Mouse (Mus musculus) right cerebral cortex, postnatal 25 days (tissue): ENCODE data around the gene Arl6ip5.

Experiments used
- DNase-seq: peaks from one replicate; pipeline ENCODE4 v3.0.0; 2022

The Arl6ip5 gene

DNA sequence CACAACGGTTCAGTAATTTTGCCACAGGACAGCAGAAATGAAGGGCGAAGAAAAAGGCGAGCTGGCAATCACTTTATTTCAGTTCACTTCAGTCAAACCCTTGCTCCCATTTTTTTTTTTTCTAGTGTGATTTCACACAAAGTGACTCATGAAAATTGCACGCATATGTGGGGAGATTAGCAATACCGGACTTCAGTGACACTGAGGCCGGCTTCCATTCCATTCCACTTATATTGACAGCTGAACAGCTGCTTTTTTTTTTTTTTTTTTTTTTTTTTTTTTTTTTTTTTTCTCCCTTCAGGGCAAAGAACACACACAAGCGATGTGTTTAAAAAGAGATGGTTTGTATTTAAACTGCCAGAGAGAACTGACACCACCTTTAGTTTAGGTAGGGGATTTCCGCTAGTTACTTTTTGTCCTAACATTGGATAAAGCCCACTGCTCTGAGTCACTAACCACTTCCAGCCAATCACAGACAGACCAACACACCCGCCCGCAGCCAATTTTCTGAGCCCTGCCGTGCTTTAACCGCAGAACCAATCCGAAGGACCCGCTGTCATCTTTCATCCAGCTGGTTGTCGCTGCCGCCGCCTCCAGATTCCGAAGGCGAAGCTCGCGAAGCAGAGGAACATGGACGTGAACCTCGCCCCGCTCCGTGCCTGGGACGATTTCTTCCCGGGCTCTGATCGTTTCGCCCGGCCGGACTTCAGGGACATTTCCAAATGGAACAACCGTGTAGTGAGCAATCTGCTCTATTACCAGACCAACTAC, at the start of gene Arl6ip5:
Gene Arl6ip5 (plus strand): TSS at position 499 of the 771 bp plus-strand sequence.
- DNase-seq, result peak; percentile 88

DNA sequence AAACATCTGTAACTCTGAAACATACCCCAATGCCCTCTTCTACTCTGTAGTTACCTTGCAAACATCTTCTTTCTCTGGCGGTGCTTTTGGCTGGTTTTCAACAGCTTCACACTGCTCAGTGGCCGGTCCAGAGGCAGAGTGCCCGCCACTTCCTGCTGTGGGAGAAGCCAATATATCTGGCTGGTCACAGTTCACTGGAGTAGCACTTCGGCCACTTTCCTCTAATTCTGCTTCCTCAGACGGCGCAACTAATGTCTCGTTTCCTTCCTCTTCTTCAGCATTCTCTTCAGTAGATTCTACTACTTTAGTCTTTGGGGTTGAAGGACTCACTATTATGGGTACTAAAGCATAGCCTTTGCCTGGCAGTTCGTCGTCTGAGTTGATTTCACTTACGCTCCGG, 34.8 kb upstream of the Arl6ip5 start:
- DNase-seq, result no peak

DNA sequence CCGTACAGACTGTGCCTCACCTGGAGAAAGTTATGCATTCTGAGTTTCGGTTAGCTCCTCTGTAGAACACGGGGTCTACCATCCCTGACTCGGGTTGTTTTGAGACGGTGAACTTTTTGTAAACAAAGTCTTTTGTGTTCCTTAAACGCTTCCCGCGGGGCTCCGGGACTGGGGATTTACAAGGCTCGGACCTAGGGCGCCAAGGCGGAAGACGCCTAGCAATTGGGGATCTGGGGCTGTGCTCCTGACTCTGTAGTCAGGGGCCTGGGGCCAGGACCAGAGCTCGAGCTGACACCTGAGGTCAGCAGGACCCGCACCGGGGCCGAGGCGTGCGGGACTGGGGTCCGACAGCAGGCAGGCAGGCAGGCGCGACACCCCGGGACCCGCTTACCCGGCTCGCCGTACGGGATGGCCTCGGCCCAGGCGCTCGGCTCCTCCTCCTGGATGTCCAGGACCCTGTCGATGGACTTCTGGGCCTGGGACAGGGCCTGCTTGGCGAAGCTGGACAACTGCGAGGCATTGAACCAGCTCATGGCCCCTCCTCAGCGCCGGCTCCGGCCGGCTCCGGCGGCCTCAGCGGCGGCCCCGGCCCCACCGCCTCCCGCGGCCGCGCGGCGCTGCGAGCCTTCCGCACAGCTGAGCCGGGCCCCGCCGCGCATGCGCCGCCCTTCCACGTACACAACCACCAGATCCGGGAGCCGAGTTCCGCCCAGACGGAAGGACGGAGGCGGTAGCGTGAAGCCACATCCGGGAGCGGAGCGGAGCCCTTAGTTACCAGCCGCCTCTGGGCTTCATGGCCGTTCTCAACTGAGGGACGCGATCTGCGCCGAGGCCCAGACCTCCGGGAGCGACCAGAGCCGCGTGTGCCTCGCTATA, 31.8 kb upstream of the Arl6ip5 start, which contains the start of gene Tmf1:
Gene Tmf1 (minus strand): TSS at position 632 of the 876 bp plus-strand sequence.
- DNase-seq, result peak; percentile 96

DNA sequence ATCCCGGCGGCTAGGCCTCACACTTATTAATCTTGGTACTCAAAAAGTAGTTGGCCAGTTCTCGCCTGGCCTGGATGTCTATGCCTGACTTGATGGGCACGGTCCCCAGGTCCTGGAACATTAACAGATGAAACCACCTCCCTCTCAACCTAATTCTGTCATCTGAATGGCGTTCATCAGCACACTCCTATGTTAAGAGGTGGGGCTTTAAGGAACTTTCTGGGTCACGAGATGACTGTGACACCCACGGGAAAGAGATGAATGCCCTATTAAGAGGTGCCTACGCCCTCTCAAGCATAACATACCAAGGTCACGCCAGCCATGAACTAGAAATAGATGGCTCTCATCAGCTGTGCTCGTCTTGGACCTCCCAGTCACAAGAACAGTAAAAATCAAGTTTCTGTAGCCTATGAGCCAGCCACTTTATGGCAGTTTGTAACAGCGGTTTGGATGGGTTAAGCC, 31.1 kb upstream of the Arl6ip5 start:
- DNase-seq, result no peak

DNA sequence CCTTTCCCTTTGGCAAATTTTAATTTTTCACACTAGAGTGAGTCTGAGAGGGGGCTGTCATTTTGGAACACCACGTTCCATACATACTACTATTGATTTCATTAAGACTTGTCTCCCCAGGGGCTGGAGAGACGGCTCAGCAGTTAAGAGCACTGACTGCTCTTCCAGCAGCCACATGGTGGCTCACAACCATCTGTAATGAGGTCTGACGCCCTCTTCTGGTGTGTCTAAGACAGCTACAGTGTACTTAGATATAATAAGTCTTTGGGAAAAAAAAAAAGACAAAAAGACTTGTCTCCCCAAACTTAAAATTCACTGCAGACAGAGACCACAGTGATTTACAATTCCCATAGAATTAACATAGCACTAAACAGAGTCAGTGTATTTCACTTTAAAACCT, 10.1 kb upstream of the Arl6ip5 start:
- DNase-seq, result no peak

DNA sequence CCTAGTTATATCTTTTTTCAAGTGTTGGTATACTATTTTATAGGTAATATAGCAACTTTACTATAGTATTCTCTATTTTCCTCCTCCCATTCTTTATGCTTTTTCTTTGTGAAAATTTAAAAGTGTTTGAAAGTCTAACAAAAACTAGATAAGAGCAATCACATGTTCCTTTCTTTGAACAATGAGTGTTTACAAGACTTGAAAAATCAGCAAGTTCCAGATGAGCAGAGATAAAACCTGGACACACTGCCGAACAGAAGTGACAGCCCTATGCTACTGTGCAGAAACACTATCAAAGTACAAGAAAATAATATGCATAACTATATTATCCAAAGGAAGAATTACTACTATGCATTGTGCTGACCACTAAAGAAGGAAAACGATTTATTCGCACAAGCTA, 8.0 kb upstream of the Arl6ip5 start:
- DNase-seq, result no peak

DNA sequence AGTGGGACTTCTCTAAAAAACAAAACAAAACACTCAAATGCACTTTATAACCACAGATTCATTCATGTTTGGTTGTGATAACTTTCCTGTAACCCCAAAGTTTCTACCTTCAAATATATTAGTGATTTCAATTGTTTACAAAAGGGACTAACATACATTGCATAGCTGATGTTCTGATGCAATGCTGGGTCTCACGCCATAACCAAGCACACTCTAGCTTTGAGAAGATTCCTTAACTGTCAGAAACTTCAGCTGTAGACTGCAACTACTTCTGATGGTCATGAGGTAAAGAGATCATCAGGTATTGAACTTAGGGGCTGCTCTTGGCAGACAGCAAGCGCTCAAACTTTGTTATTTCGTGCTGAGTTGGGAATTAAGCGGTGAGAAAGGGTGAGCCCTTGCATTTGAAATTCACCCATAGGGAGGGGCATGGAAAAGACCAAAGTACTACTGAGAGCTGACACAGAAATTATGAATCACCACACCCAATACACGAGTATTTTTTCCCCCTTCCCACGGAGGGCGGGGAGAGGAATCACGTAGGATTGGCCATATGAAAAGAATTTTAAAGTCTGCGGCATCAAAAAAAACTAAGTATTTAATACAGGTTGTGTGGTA, 6.1 kb upstream of the Arl6ip5 start:
- DNase-seq, result no peak

DNA sequence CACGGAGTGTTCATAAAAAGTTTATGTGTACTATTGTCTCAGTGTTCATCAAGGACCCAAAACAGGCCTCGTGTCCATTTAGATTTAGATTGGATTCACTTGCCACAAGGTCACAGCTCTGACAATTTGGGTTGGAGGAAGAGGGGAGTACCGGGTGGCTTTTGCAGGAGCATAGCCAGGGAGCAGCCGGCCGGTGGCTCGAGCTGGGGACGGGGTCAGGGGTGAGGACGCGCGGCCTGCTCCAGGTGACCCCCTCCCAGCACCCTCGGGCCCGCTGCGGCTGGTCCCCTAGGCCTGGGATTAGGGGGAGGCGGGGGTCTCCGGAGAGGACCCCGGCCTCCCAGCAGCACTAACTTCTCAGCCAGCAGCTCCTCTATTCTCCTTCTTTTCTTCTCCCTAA, 5.5 kb upstream of the Arl6ip5 start:
- no peak for DNase-seq

DNA sequence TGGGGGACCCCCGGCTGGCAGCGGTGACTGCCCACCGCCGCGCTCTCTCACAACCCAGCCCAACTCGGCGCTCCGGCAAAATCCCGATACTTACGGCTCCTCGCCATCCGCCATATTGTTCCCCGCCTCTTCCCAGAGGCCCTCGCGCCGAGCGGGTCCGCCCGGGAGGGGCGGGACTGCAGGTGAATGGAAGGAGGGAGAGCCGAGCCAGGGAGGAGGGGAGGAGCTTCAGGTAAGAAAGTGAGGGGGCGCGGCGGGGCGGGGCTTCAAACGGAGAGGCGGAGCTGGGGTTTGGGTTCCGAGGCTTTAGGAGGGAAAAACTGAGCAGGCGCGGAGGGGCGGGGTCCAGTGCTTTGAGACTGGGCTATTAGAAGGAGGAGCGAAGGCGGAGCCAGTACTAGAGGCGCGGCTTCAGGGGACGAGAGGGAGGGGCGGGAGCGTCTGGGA, 5.0 kb upstream of the Arl6ip5 start, which contains the start of gene Uba3:
Gene Uba3 (minus strand): TSS at position 209 of the 447 bp plus-strand sequence.
- peak; percentile 98 for DNase-seq

DNA sequence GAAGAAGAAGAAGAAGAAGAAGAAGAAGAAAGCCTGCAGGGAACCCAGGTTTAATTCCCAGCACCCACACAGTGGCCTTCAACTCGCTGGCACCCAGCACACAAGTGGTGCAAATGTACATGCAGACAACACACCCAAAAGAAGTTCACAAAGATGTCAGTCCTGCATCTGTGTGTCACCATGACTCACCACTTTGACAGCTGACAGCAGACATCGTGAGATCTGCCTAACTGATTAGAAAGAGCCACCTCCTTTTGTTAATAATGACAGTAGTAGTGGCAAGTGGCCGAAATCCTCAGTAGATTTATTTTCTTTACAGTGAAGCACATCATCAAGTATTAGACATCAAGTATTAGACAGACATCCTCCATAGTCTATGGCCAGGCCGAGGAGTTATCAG, 3.4 kb upstream of the Arl6ip5 start:
- no peak for DNase-seq

DNA sequence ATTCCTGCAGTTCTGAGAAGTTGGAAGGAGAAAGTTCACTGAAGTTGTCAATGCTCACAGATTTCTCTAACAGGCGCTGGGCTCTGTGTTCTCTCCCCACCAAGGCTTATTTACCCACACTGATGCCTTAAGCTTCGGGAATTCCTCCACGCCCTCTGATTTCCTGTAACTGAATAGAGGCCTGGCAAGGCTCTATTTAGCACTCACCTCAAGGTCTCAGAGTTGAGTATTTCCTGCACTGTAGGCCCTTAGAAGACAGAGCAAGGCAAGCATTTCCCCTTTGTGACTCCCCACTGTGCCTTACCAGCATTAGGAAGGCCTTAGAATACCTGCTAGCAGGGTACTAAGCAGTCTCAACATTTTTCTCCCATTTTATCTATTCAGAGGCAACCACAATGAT, 2.1 kb upstream of the Arl6ip5 start:
- DNase-seq, result no peak

DNA sequence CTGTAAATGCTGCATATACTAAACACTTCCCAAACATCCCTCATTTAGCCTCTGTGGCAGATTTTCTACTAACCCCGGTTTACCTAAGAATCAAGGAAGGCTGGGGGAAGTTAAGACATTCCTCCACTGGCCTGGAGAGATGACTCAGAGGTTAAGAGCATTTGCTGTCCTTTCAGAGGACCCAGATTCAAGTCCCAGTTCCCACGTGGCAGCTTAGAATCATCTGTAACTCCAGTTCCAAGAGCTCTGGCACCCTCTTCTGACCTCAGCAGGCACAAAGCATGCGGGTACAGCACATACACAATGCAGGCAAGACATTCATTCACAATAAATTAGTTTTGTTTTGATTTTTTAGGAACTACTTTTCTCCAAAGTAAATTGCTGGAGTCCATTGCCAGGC, 1.3 kb upstream of the Arl6ip5 start:
- no peak for DNase-seq

DNA sequence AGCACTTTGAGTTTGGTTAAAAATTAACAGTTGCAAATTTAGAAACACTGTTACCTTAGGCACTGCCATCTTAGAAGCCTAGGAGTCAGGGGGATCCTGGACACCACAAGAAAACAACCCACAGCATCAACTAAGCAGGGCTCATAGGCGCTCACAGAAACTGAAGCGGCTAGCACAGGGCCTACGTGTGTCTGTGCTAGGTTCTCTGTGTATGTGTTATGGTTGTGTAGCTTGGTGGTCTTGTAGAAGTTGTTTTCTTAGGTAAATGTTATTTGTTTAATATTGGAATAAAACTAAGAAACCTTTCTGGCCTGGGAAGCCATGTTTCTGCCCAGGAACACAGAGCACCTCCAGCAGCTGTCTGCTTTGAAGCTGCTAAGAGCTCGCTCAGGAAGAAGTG, 738 bp upstream of the Arl6ip5 start:
- DNase-seq, result no peak

DNA sequence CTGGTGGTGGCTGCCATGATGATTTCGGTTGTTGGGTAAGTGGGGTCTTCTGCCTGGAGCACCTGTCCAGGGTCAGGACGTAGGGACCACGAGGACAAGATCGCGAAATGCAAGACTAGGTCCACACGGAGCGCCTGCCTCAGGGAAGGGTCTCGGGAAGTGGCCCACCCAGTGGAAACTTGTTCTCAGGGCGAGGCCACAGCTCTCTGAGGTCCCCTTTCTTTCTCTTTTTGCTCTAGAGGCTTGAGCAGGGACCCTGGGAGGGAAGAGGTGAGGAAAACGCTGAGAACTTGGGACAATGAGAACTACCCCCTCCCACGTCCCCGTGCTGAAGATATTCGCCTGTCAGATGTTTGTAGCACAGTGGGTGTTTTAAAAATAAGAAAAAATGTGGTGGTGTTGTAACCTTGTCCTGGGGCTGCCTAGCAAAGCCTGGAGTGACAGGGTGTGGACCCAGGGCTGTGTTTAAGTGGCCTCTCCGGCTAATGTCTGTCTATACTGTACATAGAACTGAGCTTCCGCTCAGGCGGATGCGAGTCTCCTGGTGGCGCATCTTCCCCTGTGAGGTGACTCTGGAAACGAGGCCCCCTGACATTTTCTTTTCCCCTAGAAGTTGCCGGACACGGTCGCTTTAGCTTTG, 593 bp downstream of the Arl6ip5 start:
- DNase-seq, result peak; percentile 33

DNA sequence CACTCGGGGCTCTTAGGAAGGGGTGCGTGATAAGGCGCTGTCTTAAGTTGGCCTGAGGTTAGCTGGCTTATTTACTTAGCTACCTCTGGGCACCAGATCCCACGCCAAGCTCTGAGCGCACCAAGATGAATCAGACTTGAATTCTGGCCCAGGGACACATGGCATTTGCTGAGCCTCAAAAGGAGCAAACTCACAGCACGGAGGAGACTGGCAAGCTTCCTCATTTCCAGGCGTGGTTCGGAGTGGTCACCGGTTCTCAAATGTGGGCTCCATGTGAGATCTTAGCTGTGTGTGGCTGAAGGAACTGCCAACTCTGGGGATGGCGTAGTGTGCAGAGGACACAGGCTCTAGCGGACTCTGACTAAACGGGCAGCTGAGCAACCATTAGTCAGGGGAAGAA, 1.5 kb downstream of the Arl6ip5 start:
- DNase-seq, result peak; percentile 47

DNA sequence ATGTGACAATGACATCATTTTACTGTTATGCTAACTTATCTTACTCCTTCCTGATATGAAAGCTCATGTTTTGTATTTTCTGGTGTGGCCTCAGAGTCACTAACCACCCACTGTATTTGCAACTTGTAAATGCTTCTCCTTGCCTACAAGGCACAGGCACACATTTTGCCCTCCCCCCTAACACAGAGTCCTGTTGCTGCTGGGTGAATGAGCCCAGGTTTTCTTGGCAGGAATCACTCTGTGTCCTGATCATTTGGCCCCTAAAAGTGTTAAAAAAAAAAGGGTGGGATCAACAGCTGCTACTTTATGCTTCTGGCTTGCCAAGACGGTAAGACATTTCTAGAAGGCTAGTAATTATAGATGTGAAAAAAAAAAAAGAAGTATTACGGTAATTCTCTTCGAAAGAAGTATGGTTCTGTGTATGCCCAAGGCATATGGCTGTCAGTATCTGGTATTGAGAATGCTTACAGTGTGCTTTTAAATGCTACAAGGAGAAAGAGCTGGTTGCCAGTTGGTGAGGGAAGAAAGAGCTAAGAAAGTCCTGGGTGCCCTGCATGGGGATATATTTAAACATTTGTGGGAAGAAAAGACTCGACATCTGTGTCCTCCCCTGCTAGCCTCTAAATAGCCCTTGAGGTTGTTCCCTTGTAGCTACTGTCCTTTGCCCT, 5.8 kb downstream of the Arl6ip5 start:
- no peak for DNase-seq

DNA sequence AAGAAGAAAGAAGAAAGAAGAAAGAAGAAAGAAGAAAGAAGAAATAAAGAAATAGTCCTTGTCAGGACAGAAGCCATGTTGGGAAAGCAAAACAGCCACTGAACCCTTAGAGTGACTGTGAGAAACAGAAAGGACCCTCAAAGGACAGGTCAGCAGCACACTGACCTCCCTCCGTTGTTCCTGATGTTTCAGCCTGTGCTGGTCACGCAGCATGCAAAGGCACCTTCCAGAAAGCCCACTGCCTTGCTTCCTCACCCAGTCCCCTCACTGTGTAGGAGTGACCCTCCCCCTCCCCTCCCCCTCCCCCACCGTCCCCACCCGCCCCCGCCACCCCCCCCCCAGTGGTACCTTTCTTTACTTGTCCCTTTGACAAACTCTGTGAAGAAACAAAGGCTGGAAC, 10.2 kb downstream of the Arl6ip5 start:
- no peak for DNase-seq

DNA sequence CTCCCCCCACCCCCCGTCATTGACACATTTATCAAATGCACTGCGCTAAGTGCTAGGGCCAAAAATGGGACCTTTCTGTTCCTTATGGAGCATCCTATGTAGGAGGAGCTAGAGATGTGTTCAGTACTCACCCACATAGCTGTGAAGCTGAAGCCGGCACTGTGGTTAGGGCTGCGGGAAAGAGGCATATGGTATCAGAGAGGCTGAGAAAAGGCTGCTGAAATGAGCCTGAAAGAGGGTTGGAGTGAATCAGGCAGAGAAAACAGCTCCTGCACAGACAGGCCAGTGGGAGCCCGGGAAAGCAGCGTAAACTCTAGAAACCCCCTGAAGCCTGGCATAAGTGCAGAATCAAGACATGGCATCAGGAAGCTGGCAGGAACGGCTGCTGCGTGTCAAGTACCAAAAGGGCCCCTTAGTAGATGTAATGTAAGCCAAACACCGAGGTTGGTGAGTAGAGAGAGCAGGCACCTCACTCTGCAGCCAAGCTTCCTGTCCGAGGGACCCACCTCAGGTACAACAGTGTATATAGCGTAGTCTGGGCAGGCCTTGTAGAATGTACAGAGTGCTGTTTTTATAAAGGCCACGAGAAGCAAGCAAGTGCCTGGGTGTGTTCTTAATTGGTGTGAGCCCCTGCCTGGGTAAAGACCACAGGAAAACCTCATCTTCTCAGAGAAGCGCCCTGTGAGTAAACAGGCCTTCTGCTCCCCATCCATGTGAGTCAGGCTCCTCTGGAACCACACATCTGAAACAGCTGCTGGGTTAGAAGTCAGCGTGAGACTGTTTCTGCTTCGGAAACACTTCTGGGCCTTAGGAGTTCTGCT, 10.9 kb downstream of the Arl6ip5 start:
- DNase-seq, result peak; percentile 61

DNA sequence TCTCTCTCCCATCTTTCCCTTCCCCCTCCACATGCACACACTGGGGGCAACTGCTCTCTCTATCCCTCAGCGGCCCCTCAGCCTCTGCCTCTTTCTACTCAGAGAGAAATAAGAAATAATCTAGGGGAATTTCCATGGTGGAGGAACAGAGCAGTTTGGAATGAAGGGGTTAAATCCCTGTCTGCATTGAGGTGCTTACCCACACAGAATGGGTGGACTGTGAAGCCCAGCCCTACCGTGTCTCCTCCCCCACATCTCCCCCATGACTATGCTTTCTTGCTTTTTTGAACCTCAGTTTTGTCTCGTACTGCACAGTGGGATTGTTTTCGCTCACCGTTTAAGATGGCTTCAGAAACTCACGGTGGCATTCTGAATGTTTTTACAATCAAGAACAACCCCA, 11.8 kb downstream of the Arl6ip5 start:
- DNase-seq, result no peak

DNA sequence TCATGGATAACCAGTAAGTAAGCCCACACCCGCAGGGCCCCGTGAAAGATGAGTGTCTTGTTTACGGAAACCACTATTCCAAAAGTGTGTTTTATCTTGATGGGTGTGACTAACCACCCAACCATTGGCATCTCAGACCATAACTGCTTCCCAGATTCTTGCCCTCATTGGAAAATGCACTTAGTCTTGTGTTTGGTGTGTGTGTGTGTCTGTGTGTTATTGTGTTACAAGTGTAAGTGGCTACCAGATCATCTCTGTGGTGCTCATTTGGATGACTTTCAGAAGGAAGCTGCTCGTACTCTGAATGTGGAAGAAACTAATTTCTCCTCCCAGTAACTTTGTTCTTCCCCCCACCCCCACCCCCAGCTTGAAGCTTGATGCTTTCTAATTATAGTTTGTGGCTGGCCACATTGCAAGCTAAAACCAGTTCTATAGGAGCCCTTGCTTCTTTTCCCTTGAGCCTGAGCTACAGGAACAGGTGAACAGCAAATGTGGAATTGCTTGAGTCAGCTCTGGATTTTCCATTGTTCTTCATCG, 12.5 kb downstream of the Arl6ip5 start:
- DNase-seq, result no peak

DNA sequence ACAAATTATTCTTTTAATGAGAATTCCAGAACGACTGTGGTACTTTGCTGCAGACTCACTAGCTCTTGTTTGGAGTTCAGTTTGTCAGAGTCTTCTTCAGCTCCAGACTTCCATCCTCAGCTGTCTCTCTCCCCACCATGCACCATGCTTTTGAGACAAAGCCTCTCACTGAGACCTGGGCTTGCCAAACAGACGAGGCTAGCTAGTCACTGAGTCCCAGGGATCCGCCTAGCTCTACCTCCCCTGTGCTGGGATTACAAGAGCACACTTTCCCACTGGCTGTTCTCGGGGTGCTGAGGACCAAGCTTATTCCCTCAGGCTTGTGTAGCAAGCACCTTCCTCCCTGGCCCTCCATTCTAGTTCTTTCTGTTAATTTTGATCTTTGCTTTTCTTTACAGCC, 13.1 kb downstream of the Arl6ip5 start:
- no peak for DNase-seq
